Mouse (Mus musculus) cerebral cortex, adult 2 months (tissue): ENCODE results near the gene Mapkapk2.

Experiments used
- WGBS: fragments of 180-500 bp; shearing (Covaris S2); methylation state at CpG from one replicate; pipeline ENCODE4 v1.1.7; 2018; 5-methylcytosine and 5-hydroxymethylcytosine counted together

The Mapkapk2 gene

DNA sequence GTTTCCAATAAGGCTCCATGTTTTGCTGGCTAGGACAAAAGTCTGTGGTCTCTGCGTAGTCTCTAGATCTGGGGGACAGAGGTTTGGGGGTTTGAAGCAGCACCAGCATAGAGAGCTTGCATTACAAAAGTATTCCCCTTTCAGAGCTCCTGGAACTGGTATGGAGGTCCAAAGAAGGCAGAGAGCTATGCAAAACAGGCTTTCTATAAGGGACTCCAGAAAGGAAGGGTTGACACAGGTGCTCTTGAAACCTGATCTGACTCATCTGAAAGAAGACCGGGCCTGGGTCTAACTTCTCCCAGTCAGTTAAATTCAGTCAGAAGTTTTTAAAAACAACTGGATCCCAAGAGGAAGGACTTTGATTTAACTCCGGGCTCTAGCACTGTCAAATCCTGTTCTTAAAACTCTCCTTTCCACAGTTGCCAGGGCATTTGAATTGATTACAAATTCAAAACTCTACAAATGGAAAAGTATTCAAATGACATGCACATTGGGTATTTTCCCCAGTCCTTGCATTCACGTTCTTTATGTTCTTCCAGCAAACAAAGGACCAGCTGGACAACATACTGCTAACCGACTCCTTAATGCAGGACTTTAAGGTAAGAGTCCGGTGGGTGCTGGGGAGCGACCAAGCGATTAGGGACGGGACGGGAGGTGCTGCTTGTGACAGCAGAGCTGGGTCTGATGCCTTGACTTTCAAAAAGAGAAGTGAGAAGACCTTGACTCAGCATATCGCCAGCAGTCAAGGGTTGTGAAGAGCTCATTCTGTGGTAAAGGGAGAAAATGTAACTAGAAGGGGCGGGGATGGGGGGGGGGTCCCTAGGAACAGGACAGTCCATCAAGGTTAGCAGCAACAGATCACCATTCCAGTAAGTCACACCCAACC lies 77.0 kb downstream of the Mapkapk2 start:
- 61% methylated on average over 12 of the region's 12 CpGs for WGBS

DNA sequence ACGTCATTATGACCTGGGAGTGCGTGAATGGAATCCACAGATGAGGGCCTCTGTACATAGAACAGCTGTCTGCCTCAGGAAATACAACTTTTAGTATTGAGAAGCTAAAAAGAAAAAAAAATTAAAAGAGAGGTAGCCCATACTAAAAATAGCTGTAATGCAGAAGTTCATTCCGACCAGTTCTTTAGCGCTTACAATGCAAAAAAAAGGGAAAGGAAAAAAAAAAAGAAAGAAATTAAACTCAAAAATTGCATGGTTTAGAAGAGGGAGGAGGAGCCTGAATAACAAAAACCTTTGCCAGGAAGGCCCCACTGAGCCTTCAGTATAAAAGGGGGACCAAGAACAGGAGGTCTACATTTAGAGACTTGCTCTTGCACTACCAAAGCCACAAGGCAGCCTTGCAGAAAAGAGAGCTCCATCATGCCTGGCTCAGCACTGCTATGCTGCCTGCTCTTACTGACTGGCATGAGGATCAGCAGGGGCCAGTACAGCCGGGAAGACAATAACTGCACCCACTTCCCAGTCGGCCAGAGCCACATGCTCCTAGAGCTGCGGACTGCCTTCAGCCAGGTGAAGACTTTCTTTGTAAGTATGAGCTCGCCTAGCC lies 78.0 kb downstream of the Mapkapk2 start, which contains the start of gene Il10:
Gene Il10 (plus strand): TSS at position 354 of the 607 bp plus-strand sequence.
- WGBS = 75% methylated on average over 8 of the region's 8 CpGs

DNA sequence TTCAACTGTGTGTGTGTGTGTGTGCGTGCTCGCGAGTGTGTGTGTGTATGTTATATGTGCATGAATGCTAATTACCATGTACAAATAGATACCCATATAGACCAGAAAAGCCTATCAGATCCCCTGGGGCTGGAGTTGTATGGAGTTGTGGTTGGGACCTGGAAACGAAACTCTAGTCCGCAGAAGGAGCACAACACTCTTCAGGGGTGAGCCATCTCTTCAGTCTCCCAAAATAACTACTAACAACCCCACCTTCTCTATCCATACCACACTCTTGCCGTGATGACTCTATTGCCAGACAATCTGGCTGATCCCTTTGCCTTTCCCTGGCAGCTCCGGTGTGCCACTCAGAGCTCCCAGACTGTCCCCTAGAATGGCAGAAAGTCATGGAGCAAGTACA lies 81.7 kb downstream of the Mapkapk2 start:
- WGBS = 92% methylated on average over 7 of the region's 7 CpGs

DNA sequence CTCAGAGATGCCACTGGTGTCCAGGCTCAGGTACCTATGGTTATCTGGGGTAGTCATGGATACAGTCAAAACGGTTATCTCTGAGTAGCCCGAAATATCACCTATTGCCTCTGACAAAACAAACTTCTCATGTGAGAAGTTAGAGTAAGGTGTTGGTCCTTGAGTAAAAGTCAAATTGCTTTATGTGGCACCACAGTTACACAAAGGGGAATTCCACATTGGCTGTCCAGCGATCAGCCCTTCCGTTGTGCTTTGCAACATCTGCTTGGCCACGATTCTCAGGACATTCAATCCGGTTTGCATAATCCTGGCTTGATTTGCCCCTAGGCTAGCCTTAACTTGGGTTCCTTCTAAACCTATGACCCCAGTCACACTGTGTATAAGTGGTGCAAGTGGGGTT lies 82.3 kb downstream of the Mapkapk2 start:
- 91% methylated on average over 6 of the region's 6 CpGs for WGBS

DNA sequence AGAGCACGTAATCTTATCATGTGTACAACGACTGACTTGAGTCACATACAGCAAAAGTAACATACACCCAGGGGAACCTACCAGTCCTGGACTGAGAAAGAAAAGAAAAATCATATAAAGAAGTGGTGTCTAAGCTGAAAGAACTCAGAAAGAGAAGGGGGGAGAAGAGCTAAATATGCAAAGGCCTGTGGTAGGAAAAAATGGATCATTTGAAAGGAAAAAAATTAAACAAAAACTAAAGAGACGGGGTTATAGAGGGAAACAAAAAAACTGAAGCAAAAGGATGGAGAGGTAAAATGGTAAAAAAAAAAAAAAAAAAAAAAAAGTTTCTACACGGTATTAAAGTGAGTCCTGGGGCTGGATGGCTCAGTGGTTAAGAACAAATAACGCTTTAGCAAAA lies 83.7 kb downstream of the Mapkapk2 start:
- WGBS = 95% methylated on average over 5 of the region's 5 CpGs

DNA sequence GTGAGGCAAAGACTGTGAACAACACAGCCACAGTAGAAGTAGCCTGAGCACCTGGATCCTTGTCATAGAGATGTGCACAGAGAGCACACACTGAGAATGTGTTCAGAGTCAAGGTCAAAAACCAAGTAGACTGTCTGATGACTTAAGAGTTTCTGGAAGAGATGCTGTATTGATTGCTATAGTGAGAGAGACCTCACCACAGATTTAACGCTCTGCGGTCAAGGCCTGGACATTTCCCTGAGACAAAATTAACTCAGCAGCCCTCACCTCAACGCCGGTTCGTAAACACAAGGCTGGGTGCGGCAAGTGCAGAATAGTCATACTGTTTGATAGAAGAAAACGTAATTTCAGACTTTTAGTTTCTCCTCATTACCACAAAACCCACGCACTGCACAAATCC lies 85.1 kb downstream of the Mapkapk2 start:
- WGBS = 85% methylated on average over 8 of the region's 8 CpGs

DNA sequence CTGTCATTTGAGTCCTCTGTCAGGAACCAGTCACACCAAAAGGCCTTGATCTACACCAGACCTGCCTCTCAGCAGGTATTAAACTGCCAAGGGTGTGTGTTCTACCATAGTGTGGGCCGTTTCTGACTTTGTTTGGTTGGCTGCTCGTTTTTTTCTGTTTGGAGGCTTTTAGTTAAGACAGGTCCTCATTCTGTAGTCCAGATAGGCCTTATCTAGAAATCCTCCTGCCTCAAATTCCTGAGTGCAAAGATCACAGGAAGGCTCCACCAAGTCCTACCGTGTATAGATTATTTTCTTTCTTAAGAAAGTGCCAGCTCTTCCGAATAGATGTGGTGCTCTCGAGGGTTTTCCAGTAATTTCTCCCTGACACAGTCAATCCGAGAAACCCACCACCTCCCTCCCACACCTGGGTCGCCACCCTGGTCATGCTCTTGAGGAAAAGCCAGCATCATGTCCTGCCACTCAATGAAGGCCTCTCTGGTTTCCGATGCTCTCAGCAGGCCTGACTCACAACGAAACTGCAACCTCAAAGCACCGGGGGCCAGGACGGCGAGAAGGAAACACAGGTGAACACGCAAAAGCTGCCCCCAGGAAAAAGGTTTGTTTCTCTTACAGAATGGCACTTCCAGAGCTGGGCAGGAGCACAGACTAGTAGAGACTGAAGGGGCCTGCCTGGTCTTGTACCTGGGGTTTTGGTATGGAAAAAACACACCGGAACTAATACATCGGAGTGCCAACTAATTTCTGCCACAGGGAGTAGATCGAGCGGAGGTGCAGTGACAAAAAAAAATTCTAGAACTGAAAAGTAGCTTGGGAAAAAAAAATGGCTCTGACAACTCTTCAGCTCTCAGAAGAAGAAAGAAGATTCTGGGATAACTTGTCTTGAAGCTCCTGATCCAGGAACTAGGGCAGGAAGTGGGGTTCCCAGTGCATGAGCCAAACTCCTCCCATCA lies 87.1 kb downstream of the Mapkapk2 start:
- WGBS = 86% methylated on average over 17 of the region's 17 CpGs

DNA sequence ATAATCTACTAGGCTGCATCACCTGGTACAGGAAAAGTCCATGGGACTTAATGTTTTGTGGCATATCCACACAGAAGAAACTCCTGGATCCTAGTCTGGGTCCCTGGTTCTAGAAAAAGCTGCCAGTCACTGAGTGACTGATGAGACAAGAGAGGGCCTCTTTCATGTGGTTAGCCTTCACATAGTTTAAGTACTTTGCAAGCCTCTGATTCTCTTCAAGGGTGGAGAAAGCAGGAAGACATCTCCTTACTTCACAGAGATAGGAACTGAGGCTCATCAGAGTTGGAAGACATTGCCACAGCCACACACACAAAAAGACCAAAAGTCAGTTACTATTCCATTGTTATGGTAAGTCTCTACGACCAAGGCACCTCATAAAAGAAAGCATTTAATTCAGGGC lies 91.6 kb downstream of the Mapkapk2 start:
- 88% methylated on average over 1 of the region's 1 CpGs for WGBS
